In the genomic region with DNA sequence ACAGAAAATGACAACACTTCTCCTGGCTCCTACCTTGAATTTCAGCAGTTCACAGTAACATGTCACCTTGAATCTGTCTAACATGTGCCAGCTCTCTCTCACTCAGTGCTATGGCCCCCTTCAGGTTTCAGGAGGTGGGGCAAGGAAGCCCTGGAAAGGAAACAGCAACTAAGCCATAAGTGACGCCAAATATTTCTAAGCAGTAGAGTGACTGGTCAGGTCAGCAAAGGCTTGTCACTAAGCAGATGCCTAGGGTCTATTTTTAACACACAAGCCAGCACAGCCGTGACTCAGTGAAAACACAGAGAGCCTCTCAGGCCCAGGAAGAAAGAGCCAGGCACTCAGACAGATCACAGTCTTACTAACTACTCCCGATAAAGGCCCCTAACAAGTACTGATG, we compare ENCODE assay signal across 8 mouse cellular contexts. TPM values are rescaled to one million over a fixed set of nuclear protein-coding genes. Genes with fewer than 3 reads are reported as not detected.
A peak's percentile ranks its signal among the peaks of the same experiment; 100 is the strongest.
DNase-seq lines count a peak whose midpoint lies in the region; ATAC-seq and TF ChIP-seq lines count a peak whose summit lies in the region.

No protein-coding gene starts in this region.

- H3K4me1 ChIP-seq in cerebellum, adult 2 months (ENCODE audit: control insufficient read depth, insufficient read depth, low read length), result no peaks in the 10 kb centered on the region

- DNase-seq in spleen, postnatal 4 days (ENCODE audit: low spot score in 2 of 2), result peak; percentile 37 to 65
- no peak for DNase-seq in spleen, adult 18-20 months
- peak; percentile 51 for DNase-seq in c-Kit-positive CD71-positive TER-119-positive erythroid progenitor cells, embryonic 14.5 days (ENCODE audit: low spot score)
- peak; percentile 17 for DNase-seq in retina, postnatal 7 days (ENCODE audit: low read depth, low spot score)
- no peak for DNase-seq in cerebellum, postnatal 4 days (ENCODE audit: low spot score in 2 of 2)
- DNase-seq in urinary bladder, adult 18-20 months (ENCODE audit: low spot score in 2 of 2), result no peak
- DNase-seq in cerebellum, adult 2 months, result no peak

- no peak for TF ChIP-seq POLR2A in cerebellum, adult 2 months (IDR thresholded peaks at IDR 0.05; ENCODE audit: borderline replicate concordance, insufficient read depth, low read length)

- no peak for TF ChIP-seq CTCF in cerebellum, adult 2 months (IDR thresholded peaks at IDR 0.05; ENCODE audit: borderline replicate concordance, insufficient read depth, low read depth, low read length)

- H3K4me3 ChIP-seq in cerebellum, adult 2 months (replicated peaks; ENCODE audit: insufficient read depth, low read depth, low read length), result no peak overlapping the region

- H3K27ac ChIP-seq in cerebellum, adult 2 months (ENCODE audit: insufficient read depth, low read length), result no peak overlapping the region

- peak; percentile 80 to 89 for ATAC-seq in hematopoietic stem cell, adult 5-6 weeks (replicated peaks in 1 of 2; ENCODE audit: insufficient read depth in 1 of 2, low FRiP score in 2 of 2, low TSS enrichment in 1 of 2, low read depth in 1 of 2, poor library complexity in 2 of 2, severe bottlenecking in 2 of 2)

- WGBS in cerebellum, adult 2 months, result 46% methylated on average over 3 of the region's 3 CpGs

- H3K27me3 ChIP-seq in cerebellum, adult 2 months (ENCODE audit: control insufficient read depth, insufficient read depth, low read length), result no peaks in the 10 kb centered on the region

RNA-seq across cellular contexts. Expression of a gene that starts 6.6 kb away (rescaled TPM):
- 10.6 and 24.7 TPM in 2 replicates for total RNA-seq in hematopoietic stem cell, adult 5-6 weeks (2017)
- polyA plus RNA-seq in cerebellum, adult 2 months (2012; rRNA removed), result 17.6 and 18.0 TPM in 2 replicates

RNA-seq across cellular contexts. Expression of a gene that starts 16.7 kb away (rescaled TPM):
- total RNA-seq in hematopoietic stem cell, adult 5-6 weeks (2017), result 0.25 and 0.38 TPM in 2 replicates
- polyA plus RNA-seq in cerebellum, adult 2 months (2012; rRNA removed), result not detected in 2 replicates

RNA-seq across cellular contexts. Expression of a gene that starts 38.8 kb away (rescaled TPM):
- 2.9 and 3.4 TPM in 2 replicates for total RNA-seq in hematopoietic stem cell, adult 5-6 weeks (2017)
- polyA plus RNA-seq in cerebellum, adult 2 months (2012; rRNA removed), result 0.06 and 0.07 TPM in 2 replicates

Comparison
In these comparisons a context has a peak if more than half of its experiments do, and no peak if none do; other contexts are left out.
1. DNase-seq: peak in spleen, postnatal 4 days (2 of 2), c-Kit-positive CD71-positive TER-119-positive erythroid progenitor cells, embryonic 14.5 days (single experiment) and retina, postnatal 7 days (single experiment); none in spleen, adult 18-20 months (0 of 2), cerebellum, postnatal 4 days (0 of 2), urinary bladder, adult 18-20 months (0 of 2) and cerebellum, adult 2 months (0 of 2).